Mouse (Mus musculus) gonadal fat pad, adult 2 months (tissue): Measurements from ENCODE around the gene Aqp5. TPM values are rescaled to one million over a fixed set of nuclear protein-coding genes. Genes with fewer than 3 reads are reported as not detected.

Source experiments
- DNase-seq: peaks from one replicate; pipeline ENCODE4 v3.0.0-alpha.2; 2012; ENCODE audit warnings: low read depth
- polyA plus RNA-seq: library from polyadenylated mRNA; depleted of rRNA; stranded (reverse); fragments of >200 nt; gene quantifications from 2 replicates; pipeline ENCODE4 v1.2.3, GENCODE M21; 2012; rRNA removed

Aqp5 gene
- polyA plus RNA-seq = 3.3 and 4.2 TPM in 2 replicates

DNA sequence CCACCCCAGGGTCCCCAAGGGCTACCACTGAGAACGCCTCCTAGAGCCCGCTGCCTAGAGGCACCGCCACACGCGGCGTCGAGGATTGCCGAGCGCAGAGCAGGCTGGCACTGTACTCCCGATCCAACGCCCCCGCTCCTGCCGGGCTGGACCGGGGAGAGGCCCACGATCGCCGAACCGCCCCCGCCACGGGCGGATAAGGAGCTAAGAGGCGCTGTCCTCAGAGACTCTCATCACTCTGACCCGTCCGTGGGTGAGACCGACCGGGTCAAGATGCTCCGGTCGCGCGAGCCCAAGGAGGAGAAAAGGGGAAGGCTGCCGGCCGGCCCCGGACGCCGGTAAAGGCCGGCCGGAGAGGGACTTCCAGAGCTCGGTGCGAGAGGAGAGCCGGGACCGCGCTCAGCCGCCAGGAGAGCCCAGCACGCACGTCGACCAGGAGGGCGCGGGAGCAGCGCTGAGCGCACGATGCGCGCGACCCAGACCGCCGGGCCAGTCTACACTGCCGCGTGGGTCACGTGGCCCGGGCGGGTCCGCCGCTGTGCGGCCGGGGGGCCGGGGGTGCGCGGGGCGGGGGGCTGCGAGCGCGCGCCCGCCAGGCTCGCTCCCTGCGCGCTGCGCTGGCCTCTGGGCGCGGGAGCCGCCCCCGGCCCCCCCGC is at the start of gene Aqp5:
Gene Aqp5 (plus strand): TSS at position 354 of the 656 bp plus-strand sequence.
- no peak for DNase-seq

DNA sequence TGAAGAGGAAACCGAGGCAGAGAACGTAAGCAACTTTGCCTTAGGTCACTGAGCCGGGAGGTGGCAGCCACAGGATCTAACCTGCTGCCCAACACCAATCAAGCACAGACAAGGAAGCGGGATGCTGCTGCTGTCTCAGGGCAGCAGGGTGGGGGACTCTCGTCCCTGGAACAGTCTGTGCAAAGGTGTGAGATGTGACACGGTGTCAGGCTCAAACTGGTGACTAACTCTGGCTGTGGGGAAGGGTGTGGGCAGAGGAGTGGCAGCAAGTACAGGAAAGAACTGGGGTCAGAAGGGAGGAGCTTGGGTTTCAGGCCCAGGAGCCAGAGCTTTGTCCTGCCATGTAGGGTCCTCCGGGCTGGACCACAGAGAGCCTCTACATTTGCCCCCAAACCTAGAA is 46.5 kb upstream of the Aqp5 start:
- no peak for DNase-seq

DNA sequence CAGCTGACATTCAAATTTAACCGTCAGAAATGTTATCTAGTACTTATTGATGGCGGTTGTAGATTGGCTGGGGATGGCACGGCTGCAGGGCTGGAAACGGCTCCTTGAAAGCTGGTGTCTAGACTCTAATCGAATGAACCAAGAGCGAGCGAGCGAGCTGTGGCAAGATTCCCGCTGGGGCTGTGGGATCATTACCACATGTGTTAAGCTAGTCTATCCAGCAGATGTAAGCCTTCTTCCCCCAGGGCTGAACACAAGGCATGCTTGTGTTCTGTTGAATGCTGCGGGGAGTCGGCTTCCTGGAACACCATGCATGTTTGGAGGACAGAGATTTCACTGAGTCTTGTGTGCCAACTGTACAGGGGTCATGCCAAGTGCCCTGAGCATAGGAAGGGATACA is 44.0 kb upstream of the Aqp5 start:
- DNase-seq = peak; percentile 66

DNA sequence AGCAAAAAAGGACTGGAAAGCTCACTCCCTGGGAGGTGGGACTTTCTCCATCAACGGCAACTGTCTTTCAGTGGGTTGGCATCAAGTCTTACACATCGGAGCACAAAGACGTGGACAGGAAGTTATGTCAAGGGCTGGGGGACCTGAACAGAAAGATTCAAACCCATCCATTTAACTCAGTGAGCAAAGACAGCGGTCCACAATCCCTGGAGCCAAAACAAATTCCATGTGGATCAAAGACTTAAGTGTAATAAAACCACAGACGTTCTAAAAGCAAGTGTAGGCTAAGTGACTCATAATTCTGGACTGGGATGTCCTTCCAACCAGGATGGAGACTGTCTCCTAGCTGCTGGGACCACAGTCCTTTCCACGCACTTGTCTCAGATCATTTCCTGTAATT is 42.9 kb upstream of the Aqp5 start:
- no peak for DNase-seq

DNA sequence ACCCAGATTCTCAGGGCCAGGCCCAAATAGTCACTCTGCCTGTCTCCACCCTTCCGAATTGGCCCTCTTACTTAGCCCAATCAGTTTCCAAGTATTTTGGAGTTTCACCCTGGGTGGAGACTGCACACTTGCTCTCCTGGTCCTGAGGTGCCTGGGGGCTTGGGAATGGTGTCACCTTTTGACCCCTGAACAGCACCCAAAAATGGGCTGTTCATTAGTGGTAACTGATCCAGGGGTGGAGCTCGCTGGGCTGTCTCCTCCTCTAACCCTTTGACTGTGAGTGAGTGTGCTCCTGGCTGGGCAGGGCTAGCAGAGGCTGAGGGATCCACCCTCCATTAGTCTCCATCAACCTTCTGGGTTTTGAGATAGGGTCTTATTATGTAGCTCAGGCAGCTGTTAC is 40.7 kb upstream of the Aqp5 start:
- DNase-seq = no peak

DNA sequence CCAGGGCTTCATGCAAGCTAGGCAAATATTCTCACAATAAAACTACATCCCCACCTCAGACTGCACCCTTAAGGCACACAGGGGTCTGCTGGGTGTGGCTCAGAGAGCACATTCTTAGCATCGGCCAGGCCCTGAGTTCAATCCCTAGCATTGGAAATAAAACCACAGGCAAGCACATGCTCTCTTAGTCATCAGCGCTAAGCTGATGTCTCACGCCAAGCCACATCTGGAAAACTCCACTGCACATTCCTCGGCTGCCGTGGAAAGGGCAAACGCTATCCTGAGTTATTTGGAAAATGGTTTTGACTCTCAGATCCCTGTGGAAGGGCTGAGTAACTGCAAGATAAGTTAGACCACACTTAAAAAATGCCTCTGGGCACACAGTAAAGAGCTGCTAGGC is 36.8 kb upstream of the Aqp5 start:
- DNase-seq = no peak

DNA sequence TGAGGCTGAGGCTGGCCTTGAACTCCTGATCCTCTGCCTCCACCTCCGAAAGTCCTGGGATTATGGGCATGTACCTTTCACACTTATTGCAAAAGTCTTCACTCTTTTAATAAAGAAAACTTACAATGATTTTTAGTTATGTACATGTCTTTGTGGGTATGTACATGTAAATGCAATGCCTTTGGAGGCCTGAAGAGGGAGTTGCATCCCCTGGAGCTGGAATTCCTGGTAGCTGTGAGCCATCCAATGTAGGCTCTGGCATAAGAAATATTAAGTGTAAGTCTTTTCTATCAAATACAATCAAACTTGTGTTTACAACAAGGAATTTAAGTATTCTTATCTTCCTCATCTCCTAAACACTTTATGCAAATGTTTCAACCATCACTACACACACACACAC is 31.6 kb upstream of the Aqp5 start:
- DNase-seq = no peak

DNA sequence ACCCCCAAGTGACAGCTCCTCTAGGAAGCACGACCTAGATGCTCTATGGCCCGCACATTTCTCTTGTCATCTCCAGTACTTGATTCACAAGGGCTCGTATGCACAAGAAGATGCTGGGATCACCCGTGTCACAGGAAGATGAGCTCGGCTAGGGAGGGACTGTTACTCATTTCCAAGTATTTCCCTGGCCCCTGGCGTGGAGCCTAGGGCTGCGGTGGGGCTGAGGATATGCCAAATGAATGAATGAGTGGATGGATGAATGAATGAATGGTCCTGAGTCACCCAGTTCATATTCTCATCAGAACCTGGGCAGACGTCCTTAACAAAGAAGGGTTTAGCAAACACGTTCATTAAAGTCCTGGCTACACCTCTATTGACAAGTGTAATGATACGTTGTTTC is 30.3 kb upstream of the Aqp5 start:
- DNase-seq = no peak

DNA sequence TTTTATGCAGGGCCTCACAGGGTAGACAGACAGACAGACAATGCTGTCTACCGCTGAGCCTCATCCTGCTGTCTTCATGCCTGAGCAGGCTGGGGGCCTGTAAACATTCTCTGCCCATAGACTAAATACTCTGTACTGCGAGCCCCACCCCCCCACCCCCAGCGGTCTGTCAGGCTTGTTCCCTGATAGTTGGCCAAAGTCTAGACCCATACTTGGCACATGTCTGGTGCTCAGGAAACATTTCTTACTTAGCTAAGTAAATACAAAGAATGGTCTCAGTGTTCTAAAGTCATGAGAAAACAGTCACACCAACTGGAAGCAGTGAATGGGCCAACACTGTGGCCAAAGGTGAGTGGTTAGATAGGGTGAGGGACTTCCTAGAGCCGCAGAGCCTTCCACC is 23.2 kb upstream of the Aqp5 start:
- no peak for DNase-seq

DNA sequence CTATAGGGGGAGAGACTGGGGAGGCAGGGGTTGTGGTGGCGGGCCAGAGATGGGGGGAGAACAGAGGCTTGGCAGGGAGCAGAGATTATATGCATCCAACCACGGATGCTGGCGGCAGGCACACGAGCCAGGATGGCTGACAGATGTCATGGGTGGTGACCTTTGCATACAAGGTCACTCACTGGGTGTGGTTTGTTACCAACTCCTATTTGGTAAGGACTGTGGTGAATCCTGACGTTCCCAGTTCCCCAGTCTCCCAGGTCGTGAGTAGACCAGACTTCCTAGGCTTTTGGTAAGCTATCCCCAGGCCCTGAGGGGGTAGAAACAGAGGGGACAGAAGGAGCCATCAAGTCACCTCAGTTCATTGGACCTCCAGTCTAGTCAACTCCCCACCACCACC is 21.9 kb upstream of the Aqp5 start:
- no peak for DNase-seq

DNA sequence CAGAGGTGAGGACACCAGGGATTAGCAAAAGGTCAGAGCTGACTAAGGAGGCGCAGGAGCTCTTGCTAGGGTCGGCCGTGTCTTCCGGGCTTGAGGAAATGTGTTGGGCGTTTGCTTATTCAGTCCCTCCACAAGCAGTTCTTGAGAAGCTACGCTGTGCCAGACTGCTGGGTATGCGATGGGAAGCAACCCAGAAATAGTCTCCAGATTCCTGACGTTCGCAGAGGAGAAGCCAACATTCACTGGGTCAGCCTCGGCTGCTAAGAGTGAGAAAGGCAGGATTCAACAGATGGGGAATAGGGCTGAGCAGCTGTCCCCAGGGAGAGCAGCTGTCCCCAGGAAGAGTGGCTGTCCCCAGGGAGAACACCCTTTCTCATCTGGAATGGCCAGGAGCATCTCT is 21.5 kb upstream of the Aqp5 start:
- DNase-seq = no peak

DNA sequence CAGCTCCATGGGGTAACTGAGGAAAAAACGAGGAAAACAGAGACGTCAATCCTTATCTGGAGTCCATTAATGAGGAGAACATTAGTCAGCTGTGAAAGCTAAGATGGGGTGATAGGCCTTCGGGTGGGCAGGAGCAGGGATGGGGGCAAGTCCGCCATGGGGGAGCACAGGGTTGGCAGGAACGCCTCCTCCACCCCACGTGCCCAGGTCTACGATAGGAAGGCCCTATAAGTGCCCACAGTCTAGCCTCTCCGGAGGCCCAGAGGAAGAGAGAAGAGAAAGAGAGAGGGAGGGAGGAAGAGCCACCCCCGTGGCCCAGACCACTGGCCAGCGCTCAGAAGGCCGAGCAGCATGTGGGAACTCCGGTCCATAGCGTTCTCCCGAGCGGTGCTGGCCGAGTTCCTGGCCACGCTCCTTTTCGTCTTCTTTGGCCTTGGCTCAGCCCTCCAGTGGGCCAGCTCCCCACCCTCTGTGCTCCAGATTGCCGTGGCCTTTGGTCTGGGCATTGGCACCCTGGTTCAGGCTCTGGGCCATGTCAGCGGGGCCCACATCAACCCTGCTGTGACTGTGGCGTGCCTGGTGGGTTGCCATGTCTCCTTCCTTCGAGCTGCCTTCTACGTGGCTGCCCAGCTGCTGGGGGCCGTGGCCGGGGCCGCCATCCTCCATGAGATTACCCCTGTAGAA is 11.6 kb upstream of the Aqp5 start, which contains the start of gene Aqp2:
Gene Aqp2 (plus strand): TSS at position 254 of the 684 bp plus-strand sequence.
- no peak for DNase-seq

DNA sequence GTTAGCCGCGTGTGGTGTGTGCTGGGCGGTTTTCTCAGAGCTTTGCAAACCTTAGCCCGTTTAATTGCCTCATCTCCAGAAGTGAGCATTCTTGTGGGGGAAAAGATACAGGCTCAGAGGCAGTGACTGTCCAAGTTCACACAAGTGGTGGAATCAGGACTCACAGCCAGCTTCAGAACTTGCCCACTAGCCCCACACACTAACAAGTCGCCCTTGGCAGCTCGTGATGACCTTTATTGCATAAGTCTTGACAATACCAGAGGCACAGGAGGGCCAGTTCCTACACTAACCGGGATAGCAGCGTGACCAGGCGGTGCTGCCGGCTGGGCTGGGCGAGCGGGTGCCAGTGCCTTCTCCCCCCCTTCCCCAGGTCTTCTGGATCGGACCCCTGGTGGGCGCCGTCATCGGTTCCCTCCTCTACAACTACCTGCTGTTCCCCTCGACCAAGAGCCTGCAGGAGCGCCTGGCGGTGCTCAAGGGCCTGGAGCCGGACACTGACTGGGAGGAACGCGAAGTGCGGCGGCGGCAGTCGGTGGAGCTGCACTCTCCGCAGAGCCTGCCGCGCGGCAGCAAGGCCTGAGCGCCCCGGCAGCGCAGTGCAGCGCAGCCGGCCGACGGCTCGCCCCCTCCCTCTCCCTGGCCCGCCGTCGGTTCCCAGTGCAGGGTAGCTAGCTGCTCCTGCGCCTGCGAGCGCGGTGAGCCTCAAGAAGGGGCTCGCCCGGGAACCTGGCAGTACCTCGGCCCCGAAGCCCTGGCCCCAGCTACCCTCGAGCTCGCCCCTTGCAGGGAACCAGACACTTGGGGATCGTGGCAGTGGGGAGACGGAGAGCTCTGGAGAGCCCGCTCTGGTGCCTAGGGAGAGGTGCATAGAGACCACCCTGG is 6.9 kb upstream of the Aqp5 start:
- no peak for DNase-seq

DNA sequence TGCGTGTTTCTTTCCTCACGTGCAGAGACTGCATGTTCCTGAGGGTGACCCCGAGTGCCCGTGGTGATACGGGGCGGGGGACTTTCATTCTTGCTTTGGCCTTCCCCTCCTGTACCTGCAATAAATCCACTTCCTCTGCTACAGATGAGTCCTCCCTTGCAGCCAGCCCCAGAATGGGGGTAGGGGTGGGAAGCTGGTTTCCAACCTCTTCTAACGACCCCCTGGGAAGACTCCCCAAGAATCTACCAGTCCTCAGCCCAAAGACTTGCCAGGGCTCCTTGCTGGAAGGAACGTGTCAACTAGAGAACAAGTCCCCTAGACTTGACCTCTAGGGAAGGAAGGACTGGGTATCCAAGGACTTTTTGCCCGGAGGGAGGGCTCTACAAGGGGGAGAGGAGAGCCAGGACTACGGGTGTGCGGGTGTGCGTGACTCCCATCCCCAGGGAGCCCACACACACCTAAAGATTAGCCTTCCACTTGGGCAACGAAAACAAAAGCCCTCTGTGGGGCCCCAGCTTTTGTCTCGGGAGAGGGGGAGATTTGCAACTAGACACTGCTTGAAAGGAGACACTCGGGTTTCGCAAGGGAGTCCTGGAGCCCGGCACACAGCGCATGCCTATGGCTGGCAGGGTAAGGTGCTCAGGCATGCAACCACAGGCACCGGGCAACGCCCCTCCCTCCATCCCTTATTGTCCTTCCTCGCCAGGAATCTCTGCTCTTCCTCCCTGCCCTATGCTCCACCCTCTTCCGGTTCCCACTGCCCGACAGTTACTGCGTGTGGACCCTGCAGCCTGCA is 6.0 kb upstream of the Aqp5 start:
- no peak for DNase-seq

DNA sequence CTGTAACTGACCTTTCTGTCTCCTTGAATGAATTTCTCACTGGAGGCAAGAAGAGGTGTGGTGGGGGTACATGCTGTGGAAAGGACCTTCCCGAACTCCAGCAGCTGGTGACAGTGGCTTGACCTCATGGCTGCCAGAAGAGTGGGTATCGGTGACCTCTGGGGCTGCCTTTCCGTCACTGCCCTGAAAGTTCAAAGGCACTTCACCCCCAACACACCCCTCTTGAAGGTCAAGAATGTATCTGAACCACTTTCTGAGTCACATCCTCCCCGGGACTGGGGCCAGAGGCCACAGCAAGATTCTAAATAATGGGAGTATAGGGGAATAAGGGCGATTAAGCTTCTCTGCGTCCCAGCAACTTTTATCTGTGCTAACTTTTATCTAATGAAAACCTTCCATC is 4.8 kb upstream of the Aqp5 start:
- no peak for DNase-seq

DNA sequence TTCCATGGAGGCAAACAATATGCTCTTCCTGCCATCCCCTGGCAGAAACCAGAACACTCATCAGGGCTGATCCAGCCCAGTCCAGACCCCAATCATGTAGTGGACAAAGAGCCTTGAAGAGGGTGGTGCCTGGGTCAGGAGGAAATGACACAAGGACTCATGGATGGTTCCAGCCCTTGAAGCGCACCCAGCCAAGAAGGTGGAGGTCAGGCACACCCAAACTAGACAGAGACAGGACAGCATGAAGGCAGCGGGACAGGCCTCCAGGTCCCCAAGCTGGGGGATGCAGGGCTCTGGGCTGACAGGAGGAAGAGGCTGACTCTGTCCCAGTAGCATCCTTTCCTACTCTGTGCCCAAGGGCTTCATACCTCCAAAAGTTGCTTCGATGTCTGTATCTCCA is 4.1 kb upstream of the Aqp5 start:
- DNase-seq = no peak

DNA sequence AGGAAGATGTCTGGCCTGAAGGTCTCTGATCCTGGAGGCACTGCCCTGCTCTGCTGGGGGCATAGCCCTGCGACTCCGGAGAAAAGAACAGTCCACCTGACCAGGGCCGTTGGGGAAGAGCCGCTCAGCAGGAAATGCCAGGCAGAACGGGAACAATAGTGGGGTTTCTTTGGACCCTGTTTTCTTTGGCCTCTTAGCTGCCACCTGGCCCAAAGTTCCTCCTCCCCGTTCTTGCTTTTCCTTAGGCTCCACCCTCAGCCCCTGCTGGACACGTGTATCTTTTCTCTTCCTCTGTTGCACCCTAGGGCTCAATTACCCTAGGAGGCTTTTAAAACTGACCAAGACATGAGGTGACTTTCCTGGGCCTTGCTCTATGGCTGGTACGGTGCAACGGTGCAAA is 1.3 kb upstream of the Aqp5 start:
- no peak for DNase-seq

DNA sequence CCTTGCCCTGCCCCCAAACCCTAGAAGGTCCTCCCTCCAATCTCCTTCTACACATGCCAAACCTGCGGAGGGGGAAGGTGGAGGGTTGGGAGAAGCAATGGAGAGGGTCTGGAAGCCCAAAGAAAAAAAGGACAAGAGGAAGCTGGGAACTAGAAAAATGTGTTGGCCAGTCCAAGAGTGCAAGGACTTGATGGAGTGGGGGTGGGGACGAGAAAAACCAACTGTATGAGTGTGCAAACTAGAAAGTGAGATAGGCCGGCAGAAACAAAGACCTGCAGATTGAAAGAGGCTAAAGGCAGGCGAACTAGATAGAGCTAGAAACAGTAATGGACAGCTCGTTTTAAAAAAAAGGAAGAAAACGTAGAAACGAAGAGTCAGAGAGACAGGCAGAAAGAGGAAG is 878 bp upstream of the Aqp5 start:
- no peak for DNase-seq

DNA sequence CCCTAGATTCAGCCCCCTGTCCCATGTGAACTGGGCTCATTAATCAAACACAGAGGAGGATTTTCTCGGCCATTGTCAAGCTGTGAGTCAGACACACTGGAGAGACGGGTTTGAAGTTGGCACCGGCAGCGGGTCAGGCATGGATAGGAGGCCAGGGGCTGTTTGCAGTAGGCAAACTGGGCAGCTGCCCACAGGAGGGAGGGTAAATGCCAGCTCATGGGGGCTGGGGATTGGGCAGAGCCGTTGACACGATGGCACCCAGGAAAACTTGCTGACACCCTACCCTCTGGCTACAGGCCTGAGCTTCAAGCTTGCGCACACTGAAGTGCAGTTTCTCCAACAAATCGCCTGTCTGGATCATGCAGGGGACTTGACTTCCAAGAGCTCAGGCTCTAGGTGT is 1.6 kb downstream of the Aqp5 start:
- no peak for DNase-seq

DNA sequence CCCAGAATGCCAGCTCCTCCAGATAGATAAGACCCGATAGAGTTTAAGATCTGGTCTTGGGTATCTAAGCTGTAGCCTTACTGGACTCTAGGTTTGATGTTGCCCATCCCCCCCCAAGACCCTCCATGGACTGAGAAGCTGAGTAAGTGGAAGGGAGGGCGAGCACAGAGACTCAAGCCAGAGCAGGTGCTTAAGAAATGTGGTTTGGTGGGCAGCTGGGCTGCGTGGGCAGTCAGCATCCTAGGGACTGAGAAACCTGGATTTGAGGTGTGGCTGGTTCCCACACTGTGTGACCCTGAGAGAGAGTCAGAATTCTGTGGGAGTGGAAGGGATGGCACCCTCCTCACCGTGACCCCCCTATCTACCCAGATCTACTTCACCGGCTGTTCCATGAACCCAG is 2.3 kb downstream of the Aqp5 start:
- DNase-seq = no peak

DNA sequence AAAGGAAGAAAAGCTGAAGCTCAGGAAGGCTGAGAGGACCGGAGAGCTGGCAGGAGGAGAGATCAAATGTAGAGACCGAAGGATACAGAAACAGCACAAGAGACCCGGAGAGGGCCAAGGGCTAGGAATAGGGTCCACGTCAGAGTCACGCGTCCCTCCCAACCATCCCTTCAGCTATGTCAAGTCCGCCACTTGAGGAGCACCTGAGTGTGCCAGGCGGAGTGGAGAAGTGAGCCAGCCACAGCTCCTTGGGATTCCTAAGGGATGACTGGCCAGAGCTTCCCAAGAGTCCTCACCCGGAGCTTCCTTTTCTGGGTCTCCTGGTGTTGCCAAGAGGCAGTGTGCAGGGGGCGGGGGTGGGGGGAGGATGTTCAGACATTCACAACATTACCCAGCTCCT is 4.4 kb downstream of the Aqp5 start:
- DNase-seq = no peak
